Mouse (Mus musculus) hindbrain, embryonic 12.5 days (tissue): ENCODE measurements around the gene Gm15217. TPM values are rescaled to one million over a fixed set of nuclear protein-coding genes. Genes with fewer than 3 reads are reported as not detected.
A peak's percentile ranks its signal among the peaks of the same experiment; 100 is the strongest.

ENCODE experiments used
- ATAC-seq: fragments of 200-750 bp; cut with Nextera tagmentation; 2 replicates; pipeline ENCODE4 v1.8.0; 2017; ENCODE audit warnings: moderate TSS enrichment; ENCODE audit not compliant: low FRiP score
- H3K27ac ChIP-seq: fragments of 300-500 bp; sonication (generic); 2 replicates; pipeline ENCODE4 v1.5.1; 2016; ENCODE audit warnings: mild to moderate bottlenecking
- H3K27me3 ChIP-seq: fragments of 300-500 bp; sonication (generic); 2 replicates; pipeline ENCODE4 v1.6.1; 2016; ENCODE audit warnings: mild to moderate bottlenecking
- H3K36me3 ChIP-seq: fragments of 300-500 bp; sonication (generic); 2 replicates; pipeline ENCODE4 v1.6.1; 2016; ENCODE audit warnings: mild to moderate bottlenecking
- H3K4me1 ChIP-seq: fragments of 300-500 bp; sonication (generic); 2 replicates; pipeline ENCODE4 v1.6.1; 2016
- H3K4me2 ChIP-seq: fragments of 300-500 bp; sonication (generic); replicated peaks from 2 replicates; pipeline ENCODE4 v1.6.1; 2016; ENCODE audit warnings: mild to moderate bottlenecking
- H3K4me3 ChIP-seq: fragments of 300-500 bp; sonication (generic); 2 replicates; pipeline ENCODE4 v1.5.1; 2016; ENCODE audit warnings: mild to moderate bottlenecking
- H3K9ac ChIP-seq: fragments of 300-500 bp; sonication (generic); 2 replicates; pipeline ENCODE4 v1.6.1; 2016; ENCODE audit warnings: mild to moderate bottlenecking, moderate library complexity
- H3K9me3 ChIP-seq: fragments of 300-500 bp; sonication (generic); replicated peaks from 2 replicates; pipeline ENCODE4 v1.6.1; 2016; ENCODE audit warnings: mild to moderate bottlenecking
- WGBS: fragments of 180-500 bp; shearing (Covaris S2); methylation state at CpG from one replicate; pipeline ENCODE4 v1.1.7; 2016; 5-methylcytosine and 5-hydroxymethylcytosine counted together
- polyA plus RNA-seq: library from polyadenylated mRNA; unstranded; fragments of >200 nt; fragmentation: Nextera tagmentation; extraction: Ambion mirVana; gene quantifications from 2 replicates; pipeline ENCODE4 v1.2.1, GENCODE M21; 2016

Gm15217 gene
- not detected in 2 replicates for polyA plus RNA-seq

DNA sequence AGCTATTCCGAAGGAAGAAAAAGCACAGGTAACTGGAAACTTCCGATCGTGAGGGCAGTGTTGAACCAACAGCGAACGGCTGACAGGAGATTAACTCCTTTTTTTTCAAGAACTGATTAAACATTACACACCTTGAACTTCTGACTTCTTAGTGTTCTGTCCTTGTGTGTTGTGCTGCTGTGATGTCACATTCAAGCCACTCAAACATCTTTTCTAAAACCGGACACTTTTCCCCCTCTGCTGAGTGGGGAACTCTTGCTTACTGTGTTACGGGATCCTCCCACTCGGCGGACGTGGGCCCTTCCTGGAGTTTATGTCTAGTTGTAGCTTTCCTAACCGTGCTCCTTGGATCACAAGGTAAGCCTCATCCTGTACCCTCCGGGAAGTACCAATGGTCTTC is at the start of gene Gm15217:
Gene Gm15217, plus strand, starts transcription at position 130 of the 400 bp plus-strand sequence.
- H3K36me3 ChIP-seq, result no peaks in the 10 kb centered on the region
- ATAC-seq, result no peak
- 89% methylated on average over 12 of the region's 12 CpGs for WGBS
- peaks cover 8% of the 10 kb centered on the region for H3K4me1 ChIP-seq
- H3K4me2 ChIP-seq, result peak within 1 kb of the TSS; percentile 63
- H3K9me3 ChIP-seq, result no peaks in the 10 kb centered on the region
- no peak within 1 kb of the TSS for H3K27ac ChIP-seq
- peaks cover 51% of the 10 kb centered on the region for H3K27me3 ChIP-seq
- peak within 1 kb of the TSS; percentile 50; the same call in 1 of the 2 replicates for H3K9ac ChIP-seq
- peak within 1 kb of the TSS; percentile 32 for H3K4me3 ChIP-seq

DNA sequence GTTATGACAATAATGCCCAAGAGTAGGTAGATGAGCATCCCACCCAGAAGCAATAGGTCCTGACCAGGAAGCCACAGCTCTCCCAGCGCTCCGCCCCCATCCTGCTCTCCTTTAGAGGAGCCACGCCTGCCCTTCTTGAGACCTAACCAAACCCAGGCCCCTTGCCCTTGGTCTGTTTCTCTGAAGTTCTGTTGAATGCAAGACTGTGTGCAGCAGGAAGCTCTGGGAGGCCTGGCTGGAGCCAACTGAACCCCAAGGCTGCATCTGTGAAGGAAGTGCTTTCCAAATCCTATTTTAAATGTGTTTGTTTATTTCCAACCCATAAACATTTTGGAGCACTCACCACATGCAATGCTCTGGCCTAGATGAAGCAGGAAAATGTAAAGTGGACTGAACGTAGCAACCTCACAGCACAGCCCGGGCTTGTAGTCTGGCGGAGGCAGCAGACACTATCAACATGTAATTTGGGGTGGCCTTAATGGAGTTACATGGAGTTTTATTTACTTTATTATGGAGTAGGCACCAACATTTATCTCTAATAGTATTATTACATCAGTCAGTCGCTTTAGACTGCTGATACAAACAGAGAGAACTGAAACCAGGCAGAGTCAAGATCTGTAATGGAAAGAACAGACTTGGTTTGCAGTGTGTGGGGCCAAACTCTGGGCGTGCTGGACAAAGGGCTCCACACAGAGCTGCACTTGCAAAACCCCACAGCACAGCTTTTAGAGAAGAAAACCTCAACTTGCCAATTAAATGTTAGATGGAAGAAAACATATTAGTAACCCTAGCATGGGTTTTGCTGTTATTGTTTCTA is 45.6 kb upstream of the Gm15217 start:
- no peak for ATAC-seq
- no peaks in the 10 kb centered on the region for H3K4me1 ChIP-seq
- H3K27me3 ChIP-seq, result no peaks in the 10 kb centered on the region
- no peak overlapping the region for H3K9ac ChIP-seq
- 83% methylated on average over 8 of the region's 8 CpGs for WGBS
- H3K4me3 ChIP-seq, result no peak overlapping the region
- no peaks in the 10 kb centered on the region for H3K36me3 ChIP-seq
- no peaks in the 10 kb centered on the region for H3K9me3 ChIP-seq
- no peak overlapping the region for H3K4me2 ChIP-seq
- no peak overlapping the region for H3K27ac ChIP-seq

DNA sequence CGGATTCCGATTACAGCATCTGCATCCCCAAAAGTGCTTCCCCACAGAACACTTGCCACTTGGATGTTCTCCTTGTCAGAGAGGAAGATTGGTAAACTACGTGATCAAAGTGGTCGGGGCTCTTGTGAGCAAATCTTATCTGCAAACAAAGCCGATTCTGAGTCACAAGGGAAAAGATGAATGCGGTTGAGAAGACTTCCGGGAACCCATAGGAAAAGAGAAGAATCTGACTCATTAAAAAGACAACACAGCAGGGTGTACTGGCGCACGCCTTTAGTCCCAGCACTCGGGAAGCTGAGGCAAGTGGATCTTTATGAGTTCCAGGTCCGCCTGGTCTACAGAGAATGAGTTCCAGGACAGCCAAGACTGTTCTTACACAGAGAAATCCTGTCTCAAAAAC is 40.4 kb upstream of the Gm15217 start:
- no peak for ATAC-seq
- 77% methylated on average over 11 of the region's 11 CpGs for WGBS
- H3K4me3 ChIP-seq, result no peak overlapping the region

DNA sequence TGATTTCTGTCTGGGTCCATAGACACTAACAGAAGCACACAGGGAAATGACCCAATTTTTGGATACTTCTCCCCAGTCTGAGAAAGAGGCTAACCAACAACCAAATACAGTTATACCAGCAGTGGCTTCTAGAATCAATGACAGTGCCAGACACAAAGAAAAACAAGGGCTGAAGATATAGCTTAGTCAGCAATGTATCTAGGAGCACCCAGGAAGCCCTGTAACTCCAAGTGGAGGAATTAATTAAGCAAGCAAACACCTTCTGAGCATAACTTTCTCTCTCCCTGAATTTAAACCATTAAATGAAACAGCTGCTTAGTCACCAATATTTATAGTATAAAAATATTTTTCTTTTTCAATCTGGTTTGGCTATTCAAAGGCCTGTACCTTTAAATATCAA is 34.5 kb upstream of the Gm15217 start:
- no peak overlapping the region for H3K9ac ChIP-seq
- H3K27me3 ChIP-seq, result no peaks in the 10 kb centered on the region
- H3K4me3 ChIP-seq, result no peak overlapping the region
- no peak overlapping the region for H3K4me2 ChIP-seq
- no peaks in the 10 kb centered on the region for H3K36me3 ChIP-seq
- no peak for ATAC-seq
- H3K4me1 ChIP-seq, result no peaks in the 10 kb centered on the region
- H3K27ac ChIP-seq, result no peak overlapping the region
- no peaks in the 10 kb centered on the region for H3K9me3 ChIP-seq

More for the DNA sequence above, 40.4 kb upstream of the Gm15217 start:
- H3K27ac ChIP-seq, result no peak overlapping the region
- no peak overlapping the region for H3K9ac ChIP-seq
- H3K9me3 ChIP-seq, result no peaks in the 10 kb centered on the region
- H3K36me3 ChIP-seq, result no peaks in the 10 kb centered on the region
- H3K4me2 ChIP-seq, result no peak overlapping the region
- no peaks in the 10 kb centered on the region for H3K27me3 ChIP-seq
- no peaks in the 10 kb centered on the region for H3K4me1 ChIP-seq

DNA sequence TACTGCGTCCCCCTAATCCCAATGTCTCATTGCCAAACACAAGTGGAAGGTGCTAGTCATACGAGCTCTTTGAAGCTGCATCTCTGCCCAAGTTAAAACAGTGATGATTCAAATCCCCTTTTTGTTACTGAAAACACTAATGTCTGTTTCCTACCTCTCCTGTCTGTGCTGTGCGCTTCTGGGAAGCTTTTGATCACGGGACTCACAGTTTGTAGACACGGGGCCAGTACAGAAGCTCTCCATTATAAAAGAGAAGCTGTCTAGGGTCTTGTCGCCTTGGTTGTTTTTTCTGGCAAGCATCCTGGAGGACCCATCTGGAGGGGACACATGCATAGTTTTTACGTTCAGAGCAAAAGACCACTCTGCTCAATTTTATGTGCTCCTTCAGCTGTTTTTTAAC is 21.9 kb upstream of the Gm15217 start:
- no peak overlapping the region for H3K9ac ChIP-seq
- no peak overlapping the region for H3K27ac ChIP-seq
- H3K9me3 ChIP-seq, result no peaks in the 10 kb centered on the region
- no peaks in the 10 kb centered on the region for H3K4me1 ChIP-seq
- H3K27me3 ChIP-seq, result no peaks in the 10 kb centered on the region
- ATAC-seq, result no peak
- H3K36me3 ChIP-seq, result no peaks in the 10 kb centered on the region
- no peak overlapping the region for H3K4me2 ChIP-seq
- no peak overlapping the region for H3K4me3 ChIP-seq
- WGBS, result 87% methylated on average over 7 of the region's 7 CpGs

DNA sequence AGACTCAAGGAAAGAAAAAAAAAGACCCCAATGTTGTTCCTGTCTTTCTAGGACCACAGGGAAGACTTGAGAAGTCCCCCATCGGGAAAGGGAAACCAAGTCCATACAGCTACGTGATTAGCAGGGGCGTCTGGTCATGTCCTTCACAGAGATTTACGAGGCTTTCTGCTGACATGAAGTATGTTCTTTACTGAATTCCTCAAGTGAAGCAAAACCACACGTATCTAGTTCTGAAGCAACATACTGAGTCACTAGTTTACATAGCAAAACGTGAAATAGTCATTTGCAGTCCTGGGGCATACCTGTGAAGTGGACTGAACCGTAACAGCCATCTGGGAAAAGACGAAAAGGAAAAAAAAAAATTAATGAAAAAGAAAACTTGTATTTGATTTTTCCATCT is 21.5 kb upstream of the Gm15217 start:
- no peak overlapping the region for H3K9ac ChIP-seq
- H3K9me3 ChIP-seq, result no peaks in the 10 kb centered on the region
- H3K27ac ChIP-seq, result no peak overlapping the region
- H3K27me3 ChIP-seq, result no peaks in the 10 kb centered on the region
- WGBS, result 80% methylated on average over 8 of the region's 8 CpGs
- no peaks in the 10 kb centered on the region for H3K36me3 ChIP-seq
- no peaks in the 10 kb centered on the region for H3K4me1 ChIP-seq
- no peak overlapping the region for H3K4me3 ChIP-seq
- no peak overlapping the region for H3K4me2 ChIP-seq
- no peak for ATAC-seq

GRCm38 (mm10) chr14:46363209-46363608 is 16.0 kb upstream of the Gm15217 start:
- H3K36me3 ChIP-seq, result no peaks in the 10 kb centered on the region
- H3K4me3 ChIP-seq, result no peak overlapping the region
- no peak overlapping the region for H3K4me2 ChIP-seq
- no peak for ATAC-seq
- H3K9ac ChIP-seq, result no peak overlapping the region
- H3K27ac ChIP-seq, result no peak overlapping the region
- WGBS, result 42% methylated on average over 10 of the region's 10 CpGs
- H3K27me3 ChIP-seq, result no peaks in the 10 kb centered on the region
- no peaks in the 10 kb centered on the region for H3K4me1 ChIP-seq
- no peaks in the 10 kb centered on the region for H3K9me3 ChIP-seq

GRCm38 (mm10) chr14:46372452-46372851 is 6.8 kb upstream of the Gm15217 start:
- ATAC-seq, result no peak
- Histone ChIP-seq H3K4me1 (no peaks in the 10 kb centered on the region), H3K9ac (no peak overlapping the region), H3K36me3 (no peaks in the 10 kb centered on the region), H3K27ac (no peak overlapping the region), H3K4me3 (no peak overlapping the region), H3K9me3 (no peaks in the 10 kb centered on the region), H3K27me3 (no peaks in the 10 kb centered on the region), H3K4me2 (no peak overlapping the region)
- 48% methylated on average over 9 of the region's 9 CpGs for WGBS

GRCm38 (mm10) chr14:46375796-46376195 is 3.4 kb upstream of the Gm15217 start:
- no peak for ATAC-seq
- WGBS, result 91% methylated on average over 5 of the region's 5 CpGs
- no peak overlapping the region for H3K9ac ChIP-seq
- no peak overlapping the region for H3K27ac ChIP-seq
- no peak overlapping the region for H3K4me2 ChIP-seq
- peaks cover 20% of the 10 kb centered on the region for H3K27me3 ChIP-seq
- peaks cover 7% of the 10 kb centered on the region for H3K4me1 ChIP-seq
- no peak overlapping the region for H3K4me3 ChIP-seq
- H3K9me3 ChIP-seq, result no peaks in the 10 kb centered on the region
- H3K36me3 ChIP-seq, result no peaks in the 10 kb centered on the region

DNA sequence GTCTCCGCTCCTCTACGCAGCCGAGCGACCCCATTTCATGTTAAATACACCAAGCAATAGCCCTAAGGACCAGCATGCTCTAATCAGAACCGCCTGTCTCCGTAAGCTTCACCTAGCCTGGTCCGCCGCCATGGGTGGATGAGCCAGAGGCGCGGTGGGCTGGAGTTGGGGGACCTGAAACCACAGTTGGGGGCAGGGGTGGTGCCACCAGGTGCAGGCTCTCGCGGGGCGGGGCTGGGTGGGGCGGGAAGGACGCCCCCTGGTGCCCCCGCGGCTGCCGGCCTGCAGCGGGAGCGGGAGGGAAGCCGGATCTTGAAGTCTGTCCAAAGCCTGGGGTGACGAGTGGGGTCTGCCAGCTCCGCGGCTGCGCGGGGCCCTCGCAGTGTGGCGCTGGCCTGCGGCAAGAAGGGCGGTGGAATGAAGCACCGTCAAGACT is 1.1 kb downstream of the Gm15217 start:
- Histone ChIP-seq H3K4me2 (peak overlapping the region; percentile 63), H3K9ac (peak overlapping the region; percentile 50), H3K4me3 (peak overlapping the region; percentile 32), H3K9me3 (no peaks in the 10 kb centered on the region), H3K27me3 (peaks cover 60% of the 10 kb centered on the region), H3K36me3 (no peaks in the 10 kb centered on the region), H3K27ac (no peak overlapping the region), H3K4me1 (peaks cover 9% of the 10 kb centered on the region)
- WGBS, result 4% methylated on average over 31 of the region's 31 CpGs
- peak; percentile 56; the same call in 1 of the 2 replicates for ATAC-seq

- H3K27me3 ChIP-seq, result peaks cover 72% of the 10 kb centered on the region
Measured at GRCm38 (mm10) chr14:46381457-46381856, 2.2 kb downstream of the Gm15217 start.

GRCm38 (mm10) chr14:46384946-46385691 is 5.9 kb downstream of the Gm15217 start:
- H3K4me2 ChIP-seq, result peak overlapping the region; percentile 83

More at GRCm38 (mm10) chr14:46381457-46381856, 2.2 kb downstream of the Gm15217 start:
- Histone ChIP-seq H3K4me1 (peaks cover 20% of the 10 kb centered on the region), H3K4me2 (no peak overlapping the region), H3K27ac (no peak overlapping the region), H3K9me3 (no peaks in the 10 kb centered on the region), H3K9ac (no peak overlapping the region), H3K4me3 (no peak overlapping the region), H3K36me3 (no peaks in the 10 kb centered on the region)
- WGBS, result 33% methylated on average over 6 of the region's 6 CpGs
- no peak for ATAC-seq

More at GRCm38 (mm10) chr14:46384946-46385691, 5.9 kb downstream of the Gm15217 start:
- no peaks in the 10 kb centered on the region for H3K36me3 ChIP-seq
- peak overlapping the region; percentile 35; the same call in 1 of the 2 replicates for H3K27ac ChIP-seq
- no peak for ATAC-seq
- peaks cover 91% of the 10 kb centered on the region for H3K27me3 ChIP-seq
- H3K9ac ChIP-seq, result peak overlapping the region; percentile 38; the same call in 1 of the 2 replicates
- H3K9me3 ChIP-seq, result no peaks in the 10 kb centered on the region
- peaks cover 49% of the 10 kb centered on the region for H3K4me1 ChIP-seq
- WGBS, result 8% methylated on average over 14 of the region's 14 CpGs
- H3K4me3 ChIP-seq, result peak overlapping the region; percentile 54
